Mouse (Mus musculus) stomach, embryonic 14.5 days (tissue): ENCODE measurements around the gene Gm20388. TPM values are rescaled to one million over a fixed set of nuclear protein-coding genes. Genes with fewer than 3 reads are reported as not detected.

Experiments
- ATAC-seq: fragments of 200-750 bp; cut with Nextera tagmentation; 2 replicates; pipeline ENCODE4 v1.8.0; 2017; ENCODE audit warnings: low read depth, moderate TSS enrichment; ENCODE audit not compliant: insufficient number of reproducible peaks, insufficient read depth, low FRiP score
- H3K27ac ChIP-seq: fragments of 300-500 bp; sonication (generic); 2 replicates; pipeline ENCODE4 v1.5.1; 2014; ENCODE audit warnings: mild to moderate bottlenecking, low read length, moderate library complexity, mixed read lengths
- H3K27me3 ChIP-seq: fragments of 300-500 bp; sonication (generic); 2 replicates; pipeline ENCODE4 v1.6.1; 2014; ENCODE audit warnings: low read length, control low read depth, mixed read lengths; ENCODE audit not compliant: control insufficient read depth, insufficient read depth
- H3K36me3 ChIP-seq: fragments of 300-500 bp; sonication (generic); 2 replicates; pipeline ENCODE4 v1.6.1; 2014; ENCODE audit warnings: mild to moderate bottlenecking, control low read depth, low read length, moderate library complexity, mixed read lengths; ENCODE audit not compliant: control insufficient read depth, insufficient read depth
- H3K4me1 ChIP-seq: fragments of 300-500 bp; sonication (generic); 2 replicates; pipeline ENCODE4 v1.6.1; 2014; ENCODE audit warnings: low read length, control low read depth, mixed read lengths; ENCODE audit not compliant: control insufficient read depth, insufficient read depth
- H3K4me2 ChIP-seq: fragments of 300-500 bp; sonication (generic); replicated peaks from 2 replicates; pipeline ENCODE4 v1.6.1; 2014; ENCODE audit warnings: low read depth, low read length, control low read depth
- H3K4me3 ChIP-seq: fragments of 300-500 bp; sonication (generic); 2 replicates; pipeline ENCODE4 v1.5.1; 2014; ENCODE audit warnings: low read depth, low read length, control low read depth
- H3K9ac ChIP-seq: fragments of 300-500 bp; sonication (generic); replicated peaks from 2 replicates; pipeline ENCODE4 v1.6.1; 2014; ENCODE audit warnings: low read depth, mild to moderate bottlenecking, control low read depth, low read length, moderate library complexity, mixed read lengths
- H3K9me3 ChIP-seq: fragments of 300-500 bp; sonication (generic); 2 replicates; pipeline ENCODE4 v1.6.1; 2016; ENCODE audit warnings: low read depth, low read length, control low read depth; ENCODE audit not compliant: control insufficient read depth
- WGBS: fragments of 180-500 bp; shearing (Covaris S2); extraction: QIAGEN DNeasy Blood & Tissue Kit; methylation state at CpG from one replicate; pipeline ENCODE4 v1.1.7; 2014; 5-methylcytosine and 5-hydroxymethylcytosine counted together
- polyA plus RNA-seq: library from polyadenylated mRNA; unstranded; fragments of >200 nt; fragmentation: Nextera tagmentation; extraction: Ambion mirVana; gene quantifications from 2 replicates; pipeline ENCODE4 v1.2.1, GENCODE M21; 2014

The Gm20388 gene
- polyA plus RNA-seq, 1 experiment from 2014 or later: 11.4 TPM

- ATAC-seq: peak; percentile 71; the same call in 1 of the 2 replicates
- Histone ChIP-seq H3K9me3 (no peaks in the 10 kb centered on the region), H3K4me3 (peak overlapping the region; percentile 86), H3K4me1 (peaks cover 6% of the 10 kb centered on the region; the same call in 1 of the 2 replicates), H3K4me2 (peak overlapping the region; percentile 97), H3K36me3 (no peaks in the 10 kb centered on the region), H3K27ac (no peak overlapping the region), H3K27me3 (no peaks in the 10 kb centered on the region), H3K9ac (peak overlapping the region; percentile 82; the same call in 1 of the 2 replicates)
- 19% methylated on average over 18 of the region's 18 CpGs for WGBS
These were observed 1919.2 kb downstream of the Gm20388 start for GRCm38 (mm10) chr8:121829777-121830362.

- Histone ChIP-seq H3K27ac (no peak overlapping the region), H3K4me2 (no peak overlapping the region), H3K4me1 (peaks cover 6% of the 10 kb centered on the region; the same call in 1 of the 2 replicates), H3K27me3 (no peaks in the 10 kb centered on the region), H3K36me3 (no peaks in the 10 kb centered on the region), H3K4me3 (no peak overlapping the region), H3K9ac (no peak overlapping the region), H3K9me3 (no peaks in the 10 kb centered on the region)
- no peak for ATAC-seq
- 88% methylated on average over 2 of the region's 2 CpGs for WGBS
These were observed 1921.4 kb downstream of the Gm20388 start for GRCm38 (mm10) chr8:121832061-121832460.

- ATAC-seq: no peak
- WGBS: 16% methylated on average over 6 of the region's 6 CpGs
- H3K36me3 ChIP-seq: no peaks in the 10 kb centered on the region
- H3K4me2 ChIP-seq: no peak overlapping the region
- peaks cover 6% of the 10 kb centered on the region; the same call in 1 of the 2 replicates for H3K4me1 ChIP-seq
- no peaks in the 10 kb centered on the region for H3K27me3 ChIP-seq
- no peak overlapping the region for H3K4me3 ChIP-seq
- no peak overlapping the region for H3K9ac ChIP-seq
- no peak overlapping the region for H3K27ac ChIP-seq
- H3K9me3 ChIP-seq: no peaks in the 10 kb centered on the region
These were observed 1921.9 kb downstream of the Gm20388 start for GRCm38 (mm10) chr8:121832503-121832902.

GRCm38 (mm10) chr8:121841242-121841641 lies 1930.6 kb downstream of the Gm20388 start:
- ATAC-seq: no peak
- Histone ChIP-seq H3K27ac (no peak overlapping the region), H3K4me3 (no peak overlapping the region), H3K9me3 (no peaks in the 10 kb centered on the region), H3K36me3 (no peaks in the 10 kb centered on the region), H3K4me2 (no peak overlapping the region), H3K4me1 (no peaks in the 10 kb centered on the region), H3K9ac (no peak overlapping the region), H3K27me3 (no peaks in the 10 kb centered on the region)
- 54% methylated on average over 8 of the region's 8 CpGs for WGBS

- H3K27me3 ChIP-seq: no peaks in the 10 kb centered on the region
- ATAC-seq: no peak
- H3K9me3 ChIP-seq: no peaks in the 10 kb centered on the region
- H3K4me1 ChIP-seq: no peaks in the 10 kb centered on the region
- H3K9ac ChIP-seq: no peak overlapping the region
- no peak overlapping the region for H3K4me2 ChIP-seq
- H3K27ac ChIP-seq: no peak overlapping the region
- no peak overlapping the region for H3K4me3 ChIP-seq
- H3K36me3 ChIP-seq: no peaks in the 10 kb centered on the region
- WGBS: 88% methylated on average over 8 of the region's 8 CpGs
These were observed 1931.7 kb downstream of the Gm20388 start for GRCm38 (mm10) chr8:121842064-121842955.

- H3K27ac ChIP-seq: no peak overlapping the region
- no peak overlapping the region for H3K4me2 ChIP-seq
- H3K36me3 ChIP-seq: no peaks in the 10 kb centered on the region
- 82% methylated on average over 3 of the region's 3 CpGs for WGBS
- no peak for ATAC-seq
- H3K9ac ChIP-seq: no peak overlapping the region
- H3K9me3 ChIP-seq: no peaks in the 10 kb centered on the region
- no peaks in the 10 kb centered on the region for H3K27me3 ChIP-seq
- H3K4me1 ChIP-seq: no peaks in the 10 kb centered on the region
- H3K4me3 ChIP-seq: no peak overlapping the region
These were observed 1932.6 kb downstream of the Gm20388 start for GRCm38 (mm10) chr8:121843184-121843733.

GRCm38 (mm10) chr8:121844765-121845164 lies 1934.1 kb downstream of the Gm20388 start:
- H3K27ac ChIP-seq: no peak overlapping the region
- H3K4me2 ChIP-seq: no peak overlapping the region
- H3K4me3 ChIP-seq: no peak overlapping the region
- no peak for ATAC-seq
- no peak overlapping the region for H3K9ac ChIP-seq
- H3K4me1 ChIP-seq: no peaks in the 10 kb centered on the region
- no peaks in the 10 kb centered on the region for H3K36me3 ChIP-seq
- no peaks in the 10 kb centered on the region for H3K27me3 ChIP-seq
- no peaks in the 10 kb centered on the region for H3K9me3 ChIP-seq
- WGBS: 63% methylated on average over 6 of the region's 7 CpGs

GRCm38 (mm10) chr8:121846815-121847214 lies 1936.2 kb downstream of the Gm20388 start:
- H3K27me3 ChIP-seq: no peaks in the 10 kb centered on the region
- no peak overlapping the region for H3K4me2 ChIP-seq
- no peaks in the 10 kb centered on the region for H3K9me3 ChIP-seq
- no peaks in the 10 kb centered on the region for H3K36me3 ChIP-seq
- H3K4me1 ChIP-seq: no peaks in the 10 kb centered on the region
- H3K27ac ChIP-seq: no peak overlapping the region
- H3K4me3 ChIP-seq: no peak overlapping the region
- H3K9ac ChIP-seq: no peak overlapping the region
- no peak for ATAC-seq
